Mouse (Mus musculus): ENCODE data around the gene Slc16a11. TPM values are rescaled to one million over a fixed set of nuclear protein-coding genes. Genes with fewer than 3 reads are reported as not detected.

The Slc16a11 gene
- polyA plus RNA-seq, 1 experiment from 2014 or later = 3.0 TPM

GRCm38 (mm10) chr11:70234497-70234896, 21.9 kb downstream of the Slc16a11 start:
- peaks cover 8% of the 10 kb centered on the region; the same call in 1 of the 2 replicates for H3K27me3 ChIP-seq (ENCODE audit: control insufficient read depth, insufficient read depth, low read length)

GRCm38 (mm10) chr11:70235254-70235900, 22.8 kb downstream of the Slc16a11 start:
- Histone ChIP-seq H3K4me1 (ENCODE audit: control insufficient read depth, insufficient read depth, low read length) (peaks cover 20% of the 10 kb centered on the region), H3K27ac (ENCODE audit: low read depth, low read length) (no peak overlapping the region)

More at GRCm38 (mm10) chr11:70234497-70234896, 21.9 kb downstream of the Slc16a11 start:
- 88% methylated on average over 8 of the region's 8 CpGs for WGBS
- Histone ChIP-seq H3K4me2 (replicated peaks; ENCODE audit: low read depth, low read length) (no peak overlapping the region), H3K9me3 (ENCODE audit: control insufficient read depth, low read length) (no peaks in the 10 kb centered on the region), H3K36me3 (ENCODE audit: control insufficient read depth, insufficient read depth, low read length) (peaks cover 17% of the 10 kb centered on the region), H3K9ac (ENCODE audit: low read depth, low read length) (no peak overlapping the region), H3K4me3 (ENCODE audit: low read length) (no peak overlapping the region), H3K4me1 (ENCODE audit: control insufficient read depth, insufficient read depth, low read length) (peaks cover 18% of the 10 kb centered on the region), H3K27ac (ENCODE audit: low read depth, low read length) (peak overlapping the region; percentile 24; the same call in 1 of the 2 replicates)
- no peak for ATAC-seq (ENCODE audit: low FRiP score, low TSS enrichment)

DNA sequence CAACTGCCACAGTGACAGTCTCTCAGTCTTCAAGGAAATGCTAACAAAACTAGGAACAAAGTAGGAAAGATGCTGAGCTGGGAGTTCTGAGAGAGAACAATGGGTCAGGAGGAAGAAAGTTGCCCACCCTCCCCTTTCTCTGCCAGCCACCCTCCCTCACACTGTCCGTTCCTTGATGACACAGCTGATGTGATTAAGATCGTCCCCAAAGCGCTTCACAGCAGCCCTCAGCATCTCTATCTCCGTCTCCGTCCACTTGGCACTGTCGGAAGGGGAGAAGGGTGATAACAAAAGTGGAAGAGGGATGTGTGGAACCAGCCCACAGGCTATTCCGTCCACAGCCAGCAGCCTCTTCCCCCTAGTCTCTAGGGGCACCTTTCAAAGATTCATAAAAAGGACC, 24.2 kb downstream of the Slc16a11 start:
- peak overlapping the region; percentile 85; the same call in 1 of the 2 replicates for H3K27ac ChIP-seq (ENCODE audit: low read depth, low read length)
- 46% methylated on average over 7 of the region's 7 CpGs for WGBS
- H3K4me2 ChIP-seq (replicated peaks; ENCODE audit: low read depth, low read length) = peak overlapping the region; percentile 82
- H3K9me3 ChIP-seq (ENCODE audit: control insufficient read depth, low read length) = no peaks in the 10 kb centered on the region
- peaks cover 23% of the 10 kb centered on the region for H3K4me1 ChIP-seq (ENCODE audit: control insufficient read depth, insufficient read depth, low read length)
- H3K9ac ChIP-seq (ENCODE audit: low read depth, low read length) = peak overlapping the region; percentile 89; the same call in 1 of the 2 replicates
- ATAC-seq (ENCODE audit: low FRiP score, low TSS enrichment) = no peak
- H3K36me3 ChIP-seq (ENCODE audit: control insufficient read depth, insufficient read depth, low read length) = peaks cover 17% of the 10 kb centered on the region
- H3K27me3 ChIP-seq (ENCODE audit: control insufficient read depth, insufficient read depth, low read length) = no peaks in the 10 kb centered on the region
- H3K4me3 ChIP-seq (ENCODE audit: low read length) = peak overlapping the region; percentile 96

More at GRCm38 (mm10) chr11:70235254-70235900, 22.8 kb downstream of the Slc16a11 start:
- Histone ChIP-seq H3K36me3 (ENCODE audit: control insufficient read depth, insufficient read depth, low read length) (peaks cover 17% of the 10 kb centered on the region), H3K9ac (ENCODE audit: low read depth, low read length) (no peak overlapping the region), H3K4me3 (ENCODE audit: low read length) (no peak overlapping the region), H3K27me3 (ENCODE audit: control insufficient read depth, insufficient read depth, low read length) (no peaks in the 10 kb centered on the region), H3K9me3 (ENCODE audit: control insufficient read depth, low read length) (no peaks in the 10 kb centered on the region), H3K4me2 (replicated peaks; ENCODE audit: low read depth, low read length) (no peak overlapping the region)
- no peak for ATAC-seq (ENCODE audit: low FRiP score, low TSS enrichment)
- WGBS = 88% methylated on average over 12 of the region's 12 CpGs

GRCm38 (mm10) chr11:70237457-70238167, 25.1 kb downstream of the Slc16a11 start, which contains the start of gene 0610010K14Rik:
0610010K14Rik (minus strand) TSS chr11:70237914.
- Histone ChIP-seq H3K27me3 (ENCODE audit: control insufficient read depth, insufficient read depth, low read length) (no peaks in the 10 kb centered on the region), H3K4me1 (ENCODE audit: control insufficient read depth, insufficient read depth, low read length) (peaks cover 23% of the 10 kb centered on the region), H3K27ac (ENCODE audit: low read depth, low read length) (peak within 1 kb of the TSS; percentile 85), H3K9ac (ENCODE audit: low read depth, low read length) (peak within 1 kb of the TSS; percentile 89), H3K9me3 (ENCODE audit: control insufficient read depth, low read length) (no peaks in the 10 kb centered on the region), H3K4me3 (ENCODE audit: low read length) (peak within 1 kb of the TSS; percentile 96), H3K4me2 (replicated peaks; ENCODE audit: low read depth, low read length) (peak within 1 kb of the TSS; percentile 96), H3K36me3 (ENCODE audit: control insufficient read depth, insufficient read depth, low read length) (peaks cover 17% of the 10 kb centered on the region)
- WGBS = under 1% methylated on average over 61 of the region's 70 CpGs
- peak; percentile 94 for ATAC-seq (ENCODE audit: low FRiP score, low TSS enrichment)

DNA sequence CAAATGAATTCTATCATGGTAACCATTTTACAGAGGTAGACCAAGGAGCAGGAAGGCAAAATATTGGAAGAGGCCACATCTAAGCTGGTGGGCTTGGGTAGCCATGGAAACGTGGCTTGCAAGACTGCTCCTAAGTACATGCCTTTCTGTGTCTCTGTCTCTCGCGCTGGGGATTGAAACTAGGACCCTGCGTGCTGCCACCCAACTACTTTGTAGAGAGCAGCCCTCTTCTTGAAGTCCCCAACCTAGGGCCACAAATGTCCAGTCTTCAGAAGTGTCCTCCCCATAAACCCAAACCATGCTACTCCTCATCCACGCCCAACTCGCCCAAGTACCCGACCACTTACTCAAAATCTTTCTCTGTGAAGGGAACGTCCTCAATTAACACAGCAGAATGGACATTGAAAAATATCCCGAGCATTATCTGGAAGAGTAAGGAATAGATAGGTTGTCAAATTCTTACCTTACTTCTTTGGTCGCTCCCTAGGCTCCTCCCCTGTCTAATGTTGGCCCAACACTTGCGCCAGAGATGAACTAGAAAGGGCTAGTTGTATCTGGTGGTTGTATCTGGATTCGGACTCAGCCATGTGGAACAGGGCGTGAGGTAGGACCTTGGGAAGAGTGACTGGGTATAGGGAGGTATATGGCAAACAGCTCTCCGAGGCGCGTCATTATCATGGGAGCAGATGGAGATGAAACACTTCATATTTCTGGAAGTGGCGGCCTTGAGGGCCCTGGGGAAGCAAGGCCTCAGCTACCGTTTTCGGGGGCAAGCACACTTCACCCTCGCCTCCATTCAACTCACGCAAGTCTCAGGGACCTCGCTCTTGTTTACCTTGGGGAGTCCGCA, 26.3 kb downstream of the Slc16a11 start:
- no peak for ATAC-seq (ENCODE audit: low FRiP score, low TSS enrichment)
- no peaks in the 10 kb centered on the region for H3K9me3 ChIP-seq (ENCODE audit: control insufficient read depth, low read length)
- peak overlapping the region; percentile 96 for H3K4me3 ChIP-seq (ENCODE audit: low read length)
- WGBS = 12% methylated on average over 23 of the region's 23 CpGs
- H3K9ac ChIP-seq (ENCODE audit: low read depth, low read length) = peak overlapping the region; percentile 89
- no peaks in the 10 kb centered on the region for H3K27me3 ChIP-seq (ENCODE audit: control insufficient read depth, insufficient read depth, low read length)
- H3K27ac ChIP-seq (ENCODE audit: low read depth, low read length) = peak overlapping the region; percentile 85
- peaks cover 23% of the 10 kb centered on the region for H3K4me1 ChIP-seq (ENCODE audit: control insufficient read depth, insufficient read depth, low read length)
- H3K36me3 ChIP-seq (ENCODE audit: control insufficient read depth, insufficient read depth, low read length) = peaks cover 17% of the 10 kb centered on the region
- H3K4me2 ChIP-seq (replicated peaks; ENCODE audit: low read depth, low read length) = peak overlapping the region; percentile 96

- no peaks in the 10 kb centered on the region for H3K9me3 ChIP-seq (ENCODE audit: control insufficient read depth, low read length)
- H3K9ac ChIP-seq (ENCODE audit: low read depth, low read length) = peak within 1 kb of the TSS; percentile 89
- H3K36me3 ChIP-seq (ENCODE audit: control insufficient read depth, insufficient read depth, low read length) = peaks cover 13% of the 10 kb centered on the region
- no peaks in the 10 kb centered on the region for H3K27me3 ChIP-seq (ENCODE audit: control insufficient read depth, insufficient read depth, low read length)
- peak within 1 kb of the TSS; percentile 96 for H3K4me3 ChIP-seq (ENCODE audit: low read length)
- H3K4me1 ChIP-seq (ENCODE audit: control insufficient read depth, insufficient read depth, low read length) = peaks cover 23% of the 10 kb centered on the region
- peak within 1 kb of the TSS; percentile 96 for H3K4me2 ChIP-seq (replicated peaks; ENCODE audit: low read depth, low read length)
- peak; percentile 53 for ATAC-seq (ENCODE audit: low FRiP score, low TSS enrichment)
- H3K27ac ChIP-seq (ENCODE audit: low read depth, low read length) = peak within 1 kb of the TSS; percentile 85
- WGBS = 1% methylated on average over 32 of the region's 35 CpGs
Observed at GRCm38 (mm10) chr11:70239541-70240279, 27.2 kb downstream of the Slc16a11 start, which contains the start of the genes Gm21988 and Rnasek. Gm21988 (minus strand) TSS chr11:70239830. Rnasek (minus strand) TSS chr11:70239842.

- H3K4me1 ChIP-seq (ENCODE audit: control insufficient read depth, insufficient read depth, low read length) = peaks cover 12% of the 10 kb centered on the region
- 66% methylated on average over 11 of the region's 11 CpGs for WGBS
- H3K27me3 ChIP-seq (ENCODE audit: control insufficient read depth, insufficient read depth, low read length) = peaks cover 6% of the 10 kb centered on the region
- H3K4me2 ChIP-seq (replicated peaks; ENCODE audit: low read depth, low read length) = no peak overlapping the region
- ATAC-seq (ENCODE audit: low FRiP score, low TSS enrichment) = no peak
- no peak overlapping the region for H3K9ac ChIP-seq (ENCODE audit: low read depth, low read length)
- H3K36me3 ChIP-seq (ENCODE audit: control insufficient read depth, insufficient read depth, low read length) = no peaks in the 10 kb centered on the region
- H3K9me3 ChIP-seq (ENCODE audit: control insufficient read depth, low read length) = no peaks in the 10 kb centered on the region
- H3K27ac ChIP-seq (ENCODE audit: low read depth, low read length) = no peak overlapping the region
- no peak overlapping the region for H3K4me3 ChIP-seq (ENCODE audit: low read length)
Observed at GRCm38 (mm10) chr11:70242591-70242990, 30.0 kb downstream of the Slc16a11 start.
